Mouse (Mus musculus) layer of hippocampus, adult 8-10 months (tissue): ENCODE measurements at regions not wholly inside any gene's neighbourhood (a gene's known extent, or its start where the extent isn't known, plus 50 kb on each side); places are given as distances from the start of the nearest gene placed in this dataset.

ENCODE experiments used
- DNase-seq, 2 experiments: peaks; one replicate each; pipeline ENCODE4 v3.0.0; 2022; ENCODE audit warnings: low spot score in 2 of 2

GRCm38 (mm10) chr12:106871481-106871880 is 617.0 kb upstream of the 3110018I06Rik start:
- DNase-seq: no peak

- peak; percentile 16 to 46 for DNase-seq
Measured at GRCm38 (mm10) chr12:106872966-106873730, 615.3 kb upstream of the 3110018I06Rik start.

- no peak for DNase-seq
Measured at GRCm38 (mm10) chr12:106890319-106890718, 598.1 kb upstream of the 3110018I06Rik start.

GRCm38 (mm10) chr12:106894061-106894460 is 594.4 kb upstream of the 3110018I06Rik start:
- DNase-seq: no peak

GRCm38 (mm10) chr12:106904202-106904601 is 584.2 kb upstream of the 3110018I06Rik start:
- DNase-seq: no peak

- DNase-seq: no peak
Measured at GRCm38 (mm10) chr12:106912782-106913181, 575.6 kb upstream of the 3110018I06Rik start.

GRCm38 (mm10) chr12:106922571-106922991 is 565.9 kb upstream of the 3110018I06Rik start:
- DNase-seq: no peak

GRCm38 (mm10) chr12:106928389-106928788 is 560.0 kb upstream of the 3110018I06Rik start:
- no peak for DNase-seq

- no peak for DNase-seq
Measured at GRCm38 (mm10) chr12:106929161-106929560, 559.3 kb upstream of the 3110018I06Rik start.

GRCm38 (mm10) chr12:106931591-106931990 is 556.8 kb upstream of the 3110018I06Rik start:
- DNase-seq: no peak

GRCm38 (mm10) chr12:106939381-106939780 is 549.1 kb upstream of the 3110018I06Rik start:
- peak; percentile 19 to 24 for DNase-seq

GRCm38 (mm10) chr12:106943874-106944273 is 544.6 kb upstream of the 3110018I06Rik start:
- no peak for DNase-seq

GRCm38 (mm10) chr12:106952621-106953020 is 535.8 kb upstream of the 3110018I06Rik start:
- DNase-seq: peak in 1 of 2 experiments; percentile 20

- DNase-seq: peak; percentile 64 to 77
Measured at GRCm38 (mm10) chr12:106955778-106956177, 532.7 kb upstream of the 3110018I06Rik start.

GRCm38 (mm10) chr12:106956266-106956665 is 532.2 kb upstream of the 3110018I06Rik start:
- DNase-seq: no peak

- no peak for DNase-seq
Measured at GRCm38 (mm10) chr12:106961991-106962390, 526.4 kb upstream of the 3110018I06Rik start.

- DNase-seq: no peak
Measured at GRCm38 (mm10) chr12:106963762-106964161, 524.7 kb upstream of the 3110018I06Rik start.

- DNase-seq: no peak
Measured at GRCm38 (mm10) chr12:106969873-106970272, 518.6 kb upstream of the 3110018I06Rik start.

- no peak for DNase-seq
Measured at GRCm38 (mm10) chr12:106992421-106992820, 496.0 kb upstream of the 3110018I06Rik start.

- no peak for DNase-seq
Measured at GRCm38 (mm10) chr12:106993011-106993410, 495.4 kb upstream of the 3110018I06Rik start.

GRCm38 (mm10) chr12:107010995-107011786 is 477.2 kb upstream of the 3110018I06Rik start:
- DNase-seq: no peak

GRCm38 (mm10) chr12:107016801-107017200 is 471.6 kb upstream of the 3110018I06Rik start:
- no peak for DNase-seq
